Comparison of ENCODE assay signal across 8 mouse cellular contexts in the genomic region with DNA sequence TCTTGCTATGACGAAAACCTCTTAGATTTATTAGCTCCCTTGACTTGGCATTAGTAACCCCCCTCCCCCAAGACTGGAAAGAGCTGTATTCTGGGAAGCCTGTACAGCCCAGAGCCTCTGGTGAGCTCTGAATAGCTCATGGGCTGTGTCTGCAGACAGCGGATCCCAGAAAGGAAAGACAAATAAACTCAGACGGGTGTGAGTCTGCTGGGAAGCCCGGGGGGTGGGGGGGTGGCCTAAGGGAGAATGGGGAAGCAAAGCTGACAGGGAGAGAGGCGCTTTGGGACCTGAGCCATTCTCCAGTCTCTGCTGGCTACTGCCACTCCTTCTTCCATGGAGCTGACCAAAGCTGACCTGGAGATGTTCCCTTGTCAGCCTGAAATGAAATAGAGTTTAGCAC. TPM values are rescaled to one million over a fixed set of nuclear protein-coding genes. Genes with fewer than 3 reads are reported as not detected.
DNase-seq lines count a peak whose midpoint lies in the region; ATAC-seq and TF ChIP-seq lines count a peak whose summit lies in the region.

No protein-coding gene starts in this region.

- TF ChIP-seq CTCF in intestine, postnatal 0 days (IDR thresholded peaks at IDR 0.05; ENCODE audit: low read depth), result no peak
- TF ChIP-seq CTCF in small intestine, adult 2 months (IDR thresholded peaks at IDR 0.05; ENCODE audit: extremely low read depth, insufficient read length, insufficient replicate concordance, low read depth, low read length), result no peak
- no peak for TF ChIP-seq CTCF in cerebellum, adult 2 months (IDR thresholded peaks at IDR 0.05; ENCODE audit: borderline replicate concordance, insufficient read depth, low read depth, low read length)

- ATAC-seq in midbrain, embryonic 11.5 days (ENCODE audit: low FRiP score), result 0 out of 2 replicates have a peak, but pooled peaks have one; percentile 14
- ATAC-seq in intestine, postnatal 0 days, result no peak

- no peak overlapping the region for H3K27ac ChIP-seq in midbrain, embryonic 11.5 days (ENCODE audit: low read depth, low read length)
- H3K27ac ChIP-seq in midbrain, embryonic 10.5 days (replicated peaks), result no peak overlapping the region
- H3K27ac ChIP-seq in intestine, postnatal 0 days (ENCODE audit: low read depth, low read length), result 0 out of 2 replicates have a peak overlapping the region, but pooled peaks have one; percentile 28
- H3K27ac ChIP-seq in small intestine, adult 2 months (ENCODE audit: insufficient read depth, low read depth, low read length), result 0 out of 2 replicates have a peak overlapping the region, but pooled peaks have one; percentile 52
- no peak overlapping the region for H3K27ac ChIP-seq in cerebellum, adult 2 months (ENCODE audit: insufficient read depth, low read length)

- H3K36me3 ChIP-seq in midbrain, embryonic 11.5 days (ENCODE audit: control insufficient read depth, insufficient read depth, low read length), result no peaks in the 10 kb centered on the region
- peaks cover 17% of the 10 kb centered on the region for H3K36me3 ChIP-seq in midbrain, embryonic 10.5 days
- 0 out of 2 replicates have a peak, but pooled peaks cover 10% of the 10 kb centered on the region for H3K36me3 ChIP-seq in intestine, postnatal 0 days (ENCODE audit: control insufficient read depth, insufficient read depth)
- peaks cover 8% of the 10 kb centered on the region for H3K36me3 ChIP-seq in small intestine, adult 2 months (ENCODE audit: control insufficient read depth, insufficient read depth, low read length)

- TF ChIP-seq POLR2A in small intestine, adult 2 months (IDR thresholded peaks at IDR 0.05; ENCODE audit: low read depth, low read length), result no peak
- no peak for TF ChIP-seq POLR2A in cerebellum, adult 2 months (IDR thresholded peaks at IDR 0.05; ENCODE audit: borderline replicate concordance, insufficient read depth, low read length)

- no peaks in the 10 kb centered on the region for H3K27me3 ChIP-seq in midbrain, embryonic 11.5 days (ENCODE audit: control insufficient read depth, insufficient read depth, low read length)
- H3K27me3 ChIP-seq in midbrain, embryonic 10.5 days (ENCODE audit: low read depth, poor library complexity, severe bottlenecking), result no peaks in the 10 kb centered on the region
- H3K27me3 ChIP-seq in intestine, postnatal 0 days (replicated peaks; ENCODE audit: control insufficient read depth, insufficient read depth, low read length), result no peaks in the 10 kb centered on the region
- H3K27me3 ChIP-seq in small intestine, adult 2 months (ENCODE audit: control insufficient read depth, insufficient read depth, low read length), result no peaks in the 10 kb centered on the region
- H3K27me3 ChIP-seq in cerebellum, adult 2 months (ENCODE audit: control insufficient read depth, insufficient read depth, low read length), result no peaks in the 10 kb centered on the region

- H3K4me2 ChIP-seq in midbrain, embryonic 11.5 days, result no peak overlapping the region
- H3K4me2 ChIP-seq in intestine, postnatal 0 days (replicated peaks; ENCODE audit: low read depth), result no peak overlapping the region

- no peaks in the 10 kb centered on the region for H3K4me1 ChIP-seq in midbrain, embryonic 11.5 days (ENCODE audit: control insufficient read depth, insufficient read depth, low read length)
- 0 out of 2 replicates have a peak, but pooled peaks cover 7% of the 10 kb centered on the region for H3K4me1 ChIP-seq in midbrain, embryonic 10.5 days
- no peaks in the 10 kb centered on the region for H3K4me1 ChIP-seq in intestine, postnatal 0 days (replicated peaks; ENCODE audit: control insufficient read depth, insufficient read depth, low read length)
- peaks cover 8% of the 10 kb centered on the region; the same call in 1 of the 2 replicates for H3K4me1 ChIP-seq in small intestine, adult 2 months (ENCODE audit: control insufficient read depth, insufficient read depth, insufficient read length, low read length)
- H3K4me1 ChIP-seq in cerebellum, adult 2 months (ENCODE audit: control insufficient read depth, insufficient read depth, low read length), result no peaks in the 10 kb centered on the region; the same call in 1 of the 2 replicates

- 54% methylated on average over 5 of the region's 5 CpGs for WGBS in midbrain, embryonic 11.5 days
- WGBS in midbrain, embryonic 10.5 days, result 49% methylated on average over 5 of the region's 5 CpGs
- WGBS in intestine, postnatal 0 days, result 39% methylated on average over 5 of the region's 5 CpGs
- WGBS in small intestine, adult 2 months, result 51% methylated on average over 5 of the region's 5 CpGs
- 38% methylated on average over 5 of the region's 5 CpGs for WGBS in cerebellum, adult 2 months

- no peak overlapping the region for H3K4me3 ChIP-seq in midbrain, embryonic 11.5 days (ENCODE audit: low read depth, low read length)
- H3K4me3 ChIP-seq in midbrain, embryonic 10.5 days, result no peak overlapping the region
- H3K4me3 ChIP-seq in intestine, postnatal 0 days (ENCODE audit: low read depth, low read length), result no peak overlapping the region
- H3K4me3 ChIP-seq in small intestine, adult 2 months (ENCODE audit: low read depth, low read length), result no peak overlapping the region
- H3K4me3 ChIP-seq in cerebellum, adult 2 months (replicated peaks; ENCODE audit: insufficient read depth, low read depth, low read length), result no peak overlapping the region

- DNase-seq in adrenal gland, postnatal 14 days, result peak; percentile 23
- no peak for DNase-seq in adrenal gland, adult 18-20 months (ENCODE audit: low spot score in 2 of 2)
- DNase-seq in midbrain, embryonic 11.5 days (ENCODE audit: low spot score, missing footprints), result no peak
- no peak for DNase-seq in midbrain, embryonic 10.5 days (ENCODE audit: low spot score)
- no peak for DNase-seq in cerebellum, adult 2 months
- no peak for DNase-seq in left cerebral cortex, adult 11 months (ENCODE audit: low spot score)

- H3K9ac ChIP-seq in midbrain, embryonic 11.5 days (ENCODE audit: low read length), result no peak overlapping the region
- H3K9ac ChIP-seq in intestine, postnatal 0 days (ENCODE audit: low read depth, low read length), result no peak overlapping the region

- H3K9me3 ChIP-seq in midbrain, embryonic 11.5 days (ENCODE audit: control insufficient read depth, low read length), result no peaks in the 10 kb centered on the region
- no peaks in the 10 kb centered on the region for H3K9me3 ChIP-seq in midbrain, embryonic 10.5 days (replicated peaks)
- no peaks in the 10 kb centered on the region for H3K9me3 ChIP-seq in intestine, postnatal 0 days (ENCODE audit: control insufficient read depth)

RNA-seq across cellular contexts. Expression of a gene that starts 53.8 kb away (rescaled TPM):
- total RNA-seq in adrenal gland, postnatal 14 days (2021), result 27.7 and 38.3 TPM in 2 replicates
- total RNA-seq in adrenal gland, adult 18-20 months (2021), result 10 to 100 TPM; 32.7 to 33.2 TPM
- polyA plus RNA-seq in midbrain, embryonic 11.5 days (2014; fragmentation: Nextera tagmentation; extraction: Ambion mirVana), result 53.1 and 56.4 TPM in 2 replicates
- 54.4 and 61.8 TPM in 2 replicates for polyA plus RNA-seq in midbrain, embryonic 10.5 days (2016; fragmentation: Nextera tagmentation; extraction: Ambion mirVana)
- polyA plus RNA-seq in intestine, postnatal 0 days (2015; fragmentation: Nextera tagmentation; extraction: Ambion mirVana), result 34.9 and 37.4 TPM in 2 replicates
- 23.6 and 56.9 TPM in 2 replicates for polyA plus RNA-seq in small intestine, adult 2 months (2012; rRNA removed)
- 32.4 and 33.9 TPM in 2 replicates for polyA plus RNA-seq in cerebellum, adult 2 months (2012; rRNA removed)

Comparison
In these comparisons a context has a peak if more than half of its experiments do, and no peak if none do; other contexts are left out.
1. H3K27ac ChIP-seq: peak in intestine, postnatal 0 days (single experiment) and small intestine, adult 2 months (single experiment); none in midbrain, embryonic 11.5 days (single experiment), midbrain, embryonic 10.5 days (single experiment) and cerebellum, adult 2 months (single experiment).